Mouse (Mus musculus) gastrocnemius, postnatal 25 days (tissue): ENCODE measurements around the gene 1700109H08Rik. TPM values are rescaled to one million over a fixed set of nuclear protein-coding genes. Genes with fewer than 3 reads are reported as not detected.
"Not testable (repeated sequence)": the region's sequence is repeated elsewhere in the genome, so short reads cannot be mapped to it uniquely, and the experiment has no call there.

Source experiments
- DNase-seq: peaks from one replicate; pipeline ENCODE4 v3.0.0; 2022
- total RNA-seq, 2 experiments: library from RNA; stranded (reverse); gene quantifications; 1 replicate in 1 of 2; 2 replicates in 1 of 2; pipeline ENCODE4 v1.2.3; 2021

1700109H08Rik gene
- total RNA-seq, 2 experiments from 2014 or later = 3.2 to 4.2 TPM

DNA sequence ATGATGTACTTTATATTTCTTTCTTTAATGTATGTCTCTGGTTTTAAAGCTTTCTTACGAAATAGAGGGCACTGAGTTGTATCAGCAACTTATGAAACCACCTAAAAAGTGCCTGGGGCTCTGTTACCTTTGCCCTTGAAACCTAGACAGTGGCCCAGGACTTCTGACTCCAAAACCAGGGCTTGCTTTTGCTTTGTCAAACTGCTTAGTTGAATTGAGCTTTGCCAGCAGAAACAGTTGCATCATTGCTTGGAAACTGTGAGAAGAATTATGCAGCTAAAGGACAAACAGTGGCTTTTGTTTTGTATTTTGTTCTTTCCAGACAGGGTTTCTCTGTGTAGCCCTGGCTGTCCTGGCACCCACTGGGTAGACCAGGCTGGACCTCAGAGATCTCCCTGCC, 28.9 kb downstream of the 1700109H08Rik start:
- no peak for DNase-seq

DNA sequence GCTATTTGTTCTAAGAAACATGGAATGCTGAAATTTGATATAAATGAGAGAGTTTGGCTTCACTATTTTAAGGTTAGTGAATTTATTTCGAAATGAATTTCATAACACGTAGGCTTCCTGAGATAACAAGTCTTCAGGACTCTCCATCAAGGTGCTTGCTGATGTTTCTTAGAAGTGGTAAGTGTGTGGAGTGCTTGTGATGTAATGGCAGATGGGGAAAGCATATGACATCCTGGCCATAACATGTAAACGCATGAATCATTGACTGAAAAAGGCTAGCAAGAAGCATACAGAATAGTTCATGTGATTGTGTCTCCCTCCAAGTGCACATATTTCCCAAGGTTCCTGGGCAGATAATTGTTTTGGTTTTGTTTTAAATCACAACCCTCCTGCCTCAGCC, 29.4 kb downstream of the 1700109H08Rik start:
- DNase-seq = no peak

GRCm38 (mm10) chr5:3607114-3607513, 35.7 kb downstream of the 1700109H08Rik start:
- no peak for DNase-seq

- no peak for DNase-seq
Measured at GRCm38 (mm10) chr5:3609241-3609640, 37.9 kb downstream of the 1700109H08Rik start.

GRCm38 (mm10) chr5:3611835-3612234, 40.5 kb downstream of the 1700109H08Rik start:
- not testable (repeated sequence) for DNase-seq

- no peak for DNase-seq
Measured at GRCm38 (mm10) chr5:3620486-3620885, 49.1 kb downstream of the 1700109H08Rik start.

- no peak for DNase-seq
Measured at GRCm38 (mm10) chr5:3630055-3630454, 58.7 kb downstream of the 1700109H08Rik start.

DNA sequence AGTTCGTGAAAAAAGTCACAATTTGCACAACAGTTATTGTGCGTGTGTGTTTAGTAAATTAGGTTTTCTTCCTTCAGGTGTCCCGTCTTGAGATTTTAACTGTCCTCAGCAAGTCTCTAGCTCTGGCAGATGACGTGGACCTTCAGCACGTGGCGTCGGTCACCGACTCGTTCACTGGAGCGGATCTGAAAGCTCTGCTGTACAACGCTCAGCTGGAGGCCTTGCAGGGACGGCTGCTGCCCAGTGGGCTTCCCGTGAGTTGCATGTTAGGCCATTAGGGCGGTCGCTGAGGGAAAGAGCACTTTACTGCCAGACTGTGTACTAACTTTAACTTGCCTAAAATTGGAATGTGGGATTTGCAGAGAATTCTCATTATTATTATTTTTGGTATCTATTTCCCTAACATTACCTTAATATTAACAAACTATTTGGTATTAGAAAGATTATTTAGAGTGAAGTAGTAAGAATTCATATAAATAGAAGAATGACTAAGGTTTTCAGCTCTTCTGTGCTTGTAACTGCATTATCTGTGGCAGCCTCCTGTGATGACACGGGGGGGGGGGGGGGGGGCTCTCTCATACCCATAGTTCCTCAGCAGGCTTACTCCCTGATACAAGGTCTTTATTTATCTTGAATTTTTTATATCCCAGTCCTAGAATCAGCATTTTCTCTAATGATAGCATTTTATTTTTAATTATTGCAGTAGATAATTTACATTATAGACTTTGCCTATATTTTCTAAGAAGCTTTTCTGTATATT, 60.3 kb downstream of the 1700109H08Rik start:
- DNase-seq = no peak

GRCm38 (mm10) chr5:3632285-3632684, 60.9 kb downstream of the 1700109H08Rik start:
- DNase-seq = no peak

GRCm38 (mm10) chr5:3633315-3633714, 61.9 kb downstream of the 1700109H08Rik start:
- DNase-seq = no peak

DNA sequence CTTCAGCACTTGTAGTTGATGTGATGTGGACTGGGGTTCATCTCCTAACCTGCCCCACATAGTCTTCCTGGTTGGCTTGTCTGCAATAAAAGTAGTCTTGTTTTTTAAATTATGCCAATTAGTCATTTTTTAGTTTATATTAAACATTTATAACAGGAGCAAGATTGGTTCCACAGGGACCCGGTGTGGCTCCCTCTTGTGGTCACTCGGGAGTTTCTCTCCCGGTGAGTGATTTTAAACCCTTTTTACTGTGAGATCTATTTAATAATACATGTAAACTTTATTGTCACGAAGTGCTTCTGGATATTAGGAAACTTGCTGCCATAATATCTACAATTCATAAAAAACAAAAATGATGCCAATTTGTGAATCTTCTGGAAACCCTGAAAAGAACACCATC, 62.6 kb downstream of the 1700109H08Rik start:
- DNase-seq = no peak

Other genes starting within 250 kb of the 1700109H08Rik start
- gene Cdk6, start 230.1 kb upstream of the 1700109H08Rik start, total RNA-seq = 1 to 10 TPM; 2.8 to 3.5 TPM
- 10 to 100 TPM; 12.4 to 14.3 TPM for gene Fam133b, start 27.7 kb upstream of the 1700109H08Rik start, total RNA-seq
- gene Pex1, start 24.5 kb downstream of the 1700109H08Rik start, total RNA-seq = 1 to 10 TPM; 6.4 to 7.1 TPM
- 1 to 10 TPM; 4.3 to 4.7 TPM for gene Rbm48, start 25.0 kb downstream of the 1700109H08Rik start, total RNA-seq
- gene Tmbim7, start 79.6 kb downstream of the 1700109H08Rik start, total RNA-seq = not detected
- gene Gatad1, start 85.6 kb downstream of the 1700109H08Rik start, total RNA-seq = 10 to 100 TPM; 70.8 to 78.5 TPM
- 10 to 100 TPM; 14.5 to 17.3 TPM for gene Ankib1, start 231.4 kb downstream of the 1700109H08Rik start, total RNA-seq
- gene Krit1, start 231.6 kb downstream of the 1700109H08Rik start, total RNA-seq = 10 to 100 TPM; 14.5 to 15.3 TPM